Mouse (Mus musculus) heart, embryonic 16.5 days (tissue): ENCODE data around the gene Pgap1. TPM values are rescaled to one million over a fixed set of nuclear protein-coding genes. Genes with fewer than 3 reads are reported as not detected.

Experiments
- ATAC-seq: fragments of 200-750 bp; cut with Nextera tagmentation; replicated peaks from 2 replicates; pipeline ENCODE4 v1.8.0; 2017; ENCODE audit warnings: moderate number of reproducible peaks; ENCODE audit not compliant: insufficient read depth, low FRiP score; ENCODE audit errors: extremely low read depth
- H3K27ac ChIP-seq: fragments of 300-500 bp; sonication (generic); 2 replicates; pipeline ENCODE4 v1.5.1; 2014; ENCODE audit warnings: mild to moderate bottlenecking, low read length, control low read depth, moderate library complexity
- H3K27me3 ChIP-seq: fragments of 300-500 bp; sonication (generic); 2 replicates; pipeline ENCODE4 v1.6.1; 2014; ENCODE audit warnings: low read length, mixed read lengths; ENCODE audit not compliant: control insufficient read depth, insufficient read depth
- H3K36me3 ChIP-seq: fragments of 300-500 bp; sonication (generic); 2 replicates; pipeline ENCODE4 v1.6.1; 2014; ENCODE audit not compliant: control insufficient read depth, insufficient read depth
- H3K4me1 ChIP-seq: fragments of 300-500 bp; sonication (generic); 2 replicates; pipeline ENCODE4 v1.6.1; 2014; ENCODE audit warnings: low read length, mixed read lengths; ENCODE audit not compliant: control insufficient read depth, insufficient read depth
- H3K4me2 ChIP-seq: fragments of 300-500 bp; sonication (generic); 2 replicates; pipeline ENCODE4 v1.6.1; 2014; ENCODE audit warnings: low read depth, mild to moderate bottlenecking, control low read depth, low read length
- H3K4me3 ChIP-seq: fragments of 300-500 bp; sonication (generic); 2 replicates; pipeline ENCODE4 v1.5.1; 2014; ENCODE audit warnings: mild to moderate bottlenecking, control low read depth, low read length
- H3K9ac ChIP-seq: fragments of 300-500 bp; sonication (generic); 2 replicates; pipeline ENCODE4 v1.6.1; 2014; ENCODE audit warnings: low read length, control low read depth
- H3K9me3 ChIP-seq: fragments of 300-500 bp; sonication (generic); replicated peaks from 2 replicates; pipeline ENCODE4 v1.6.1; 2016; ENCODE audit warnings: low read length; ENCODE audit not compliant: control insufficient read depth
- WGBS: fragments of 180-500 bp; shearing (Covaris S2); extraction: QIAGEN DNeasy Blood & Tissue Kit; methylation state at CpG from one replicate; pipeline ENCODE4 v1.1.7; 2014; 5-methylcytosine and 5-hydroxymethylcytosine counted together
- polyA plus RNA-seq: library from polyadenylated mRNA; unstranded; fragments of >200 nt; fragmentation: Nextera tagmentation; extraction: Ambion mirVana; gene quantifications from 2 replicates; pipeline ENCODE4 v1.2.1, GENCODE M21; 2015

The Pgap1 gene
- polyA plus RNA-seq, result 2.7 TPM in 2 replicates

- peak; percentile 99 for ATAC-seq
- H3K27me3 ChIP-seq, result no peaks in the 10 kb centered on the region
- no peaks in the 10 kb centered on the region for H3K36me3 ChIP-seq
- peak within 1 kb of the TSS; percentile 76 for H3K27ac ChIP-seq
- WGBS, result under 1% methylated on average over 59 of the region's 59 CpGs
- no peaks in the 10 kb centered on the region for H3K9me3 ChIP-seq
- H3K9ac ChIP-seq, result peak within 1 kb of the TSS; percentile 86
- H3K4me3 ChIP-seq, result peak within 1 kb of the TSS; percentile 82
- H3K4me1 ChIP-seq, result no peaks in the 10 kb centered on the region
- H3K4me2 ChIP-seq, result peak within 1 kb of the TSS; percentile 99
Observed at GRCm38 (mm10) chr1:54557301-54558229, at the start of gene Pgap1. Pgap1 (minus strand) TSS chr1:54557684.

- H3K4me3 ChIP-seq, result no peak overlapping the region
- no peaks in the 10 kb centered on the region for H3K9me3 ChIP-seq
- H3K4me1 ChIP-seq, result no peaks in the 10 kb centered on the region
- 74% methylated on average over 1 of the region's 1 CpGs for WGBS
- no peak for ATAC-seq
- H3K4me2 ChIP-seq, result no peak overlapping the region
- H3K36me3 ChIP-seq, result no peaks in the 10 kb centered on the region
- no peak overlapping the region for H3K27ac ChIP-seq
- no peaks in the 10 kb centered on the region for H3K27me3 ChIP-seq
- no peak overlapping the region for H3K9ac ChIP-seq
Observed at GRCm38 (mm10) chr1:54606936-54607335, 49.5 kb upstream of the Pgap1 start.

GRCm38 (mm10) chr1:54601692-54602091 lies 44.2 kb upstream of the Pgap1 start:
- 95% methylated on average over 9 of the region's 9 CpGs for WGBS
- no peak for ATAC-seq

GRCm38 (mm10) chr1:54600275-54600674 lies 42.8 kb upstream of the Pgap1 start:
- Histone ChIP-seq H3K4me1 (no peaks in the 10 kb centered on the region), H3K4me2 (no peak overlapping the region), H3K27ac (no peak overlapping the region), H3K9ac (no peak overlapping the region), H3K9me3 (peaks cover 6% of the 10 kb centered on the region), H3K36me3 (no peaks in the 10 kb centered on the region), H3K4me3 (no peak overlapping the region), H3K27me3 (no peaks in the 10 kb centered on the region)
- WGBS, result 58% methylated on average over 1 of the region's 1 CpGs
- ATAC-seq, result no peak; the same call in 1 of the 2 replicates

More at GRCm38 (mm10) chr1:54601692-54602091, 44.2 kb upstream of the Pgap1 start:
- no peak overlapping the region for H3K4me2 ChIP-seq
- no peak overlapping the region for H3K9ac ChIP-seq
- H3K4me1 ChIP-seq, result no peaks in the 10 kb centered on the region
- H3K9me3 ChIP-seq, result peaks cover 6% of the 10 kb centered on the region
- H3K27ac ChIP-seq, result no peak overlapping the region
- H3K27me3 ChIP-seq, result no peaks in the 10 kb centered on the region
- no peaks in the 10 kb centered on the region for H3K36me3 ChIP-seq
- no peak overlapping the region for H3K4me3 ChIP-seq

GRCm38 (mm10) chr1:54597594-54598217 lies 40.2 kb upstream of the Pgap1 start:
- ATAC-seq, result no peak
- Histone ChIP-seq H3K27me3 (no peaks in the 10 kb centered on the region), H3K9me3 (peaks cover 6% of the 10 kb centered on the region), H3K4me3 (no peak overlapping the region), H3K27ac (no peak overlapping the region), H3K4me2 (no peak overlapping the region), H3K9ac (no peak overlapping the region), H3K4me1 (no peaks in the 10 kb centered on the region), H3K36me3 (no peaks in the 10 kb centered on the region)
- 75% methylated on average over 4 of the region's 4 CpGs for WGBS

GRCm38 (mm10) chr1:54596151-54596550 lies 38.7 kb upstream of the Pgap1 start:
- Histone ChIP-seq H3K4me3 (no peak overlapping the region), H3K9me3 (peaks cover 6% of the 10 kb centered on the region), H3K4me2 (no peak overlapping the region), H3K27ac (no peak overlapping the region), H3K27me3 (no peaks in the 10 kb centered on the region), H3K9ac (no peak overlapping the region), H3K36me3 (no peaks in the 10 kb centered on the region), H3K4me1 (no peaks in the 10 kb centered on the region)
- WGBS, result 83% methylated on average over 2 of the region's 2 CpGs
- no peak for ATAC-seq

- Histone ChIP-seq H3K4me2 (no peak overlapping the region), H3K9ac (no peak overlapping the region), H3K9me3 (no peaks in the 10 kb centered on the region), H3K36me3 (no peaks in the 10 kb centered on the region), H3K4me3 (no peak overlapping the region), H3K27ac (no peak overlapping the region), H3K4me1 (no peaks in the 10 kb centered on the region), H3K27me3 (no peaks in the 10 kb centered on the region)
- ATAC-seq, result no peak
- WGBS, result 82% methylated on average over 5 of the region's 5 CpGs
Observed at GRCm38 (mm10) chr1:54587076-54587475, 29.6 kb upstream of the Pgap1 start.

GRCm38 (mm10) chr1:54585971-54586555 lies 28.6 kb upstream of the Pgap1 start:
- H3K27ac ChIP-seq, result no peak overlapping the region
- H3K27me3 ChIP-seq, result no peaks in the 10 kb centered on the region
- H3K9me3 ChIP-seq, result no peaks in the 10 kb centered on the region
- H3K9ac ChIP-seq, result no peak overlapping the region
- no peak for ATAC-seq
- WGBS, result 59% methylated on average over 5 of the region's 5 CpGs
- H3K4me3 ChIP-seq, result no peak overlapping the region
- H3K4me1 ChIP-seq, result no peaks in the 10 kb centered on the region
- no peak overlapping the region for H3K4me2 ChIP-seq
- H3K36me3 ChIP-seq, result no peaks in the 10 kb centered on the region
